ENCODE assay signal across 16 mouse cellular contexts in the genomic region with DNA sequence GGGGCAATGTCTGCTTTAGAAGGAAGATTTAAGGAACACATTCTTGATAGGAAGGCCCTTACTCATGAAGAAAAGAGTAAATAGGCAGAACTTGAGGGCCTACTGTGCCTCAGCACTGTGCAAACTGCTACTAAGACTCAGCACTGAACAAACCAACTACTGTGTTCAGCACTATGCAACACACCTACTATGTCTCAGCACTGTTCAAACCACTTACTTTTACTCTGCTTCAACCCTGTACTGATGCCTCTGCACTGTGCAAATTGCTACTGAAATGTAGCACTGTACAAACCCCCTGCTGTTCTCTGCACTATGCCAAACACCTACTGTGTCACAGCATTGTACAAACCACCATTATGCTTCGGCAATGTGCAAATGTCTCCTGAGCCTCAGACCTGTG.
"Had no signal": no experiment of that assay in that cellular context is flagged by ENCODE, and none has a peak within 500 bp of the region (broad histone marks: within the 10 kb centered on the region; RNA-seq: fewer than 3 reads in every experiment).

No protein-coding gene starts in this region.

- H3K4me2 ChIP-seq: limb, embryonic 12.5 days; liver, embryonic 13.5 days; lung, embryonic 15.5 days; midbrain, embryonic 12.5 days had no signal

- DNase-seq: kidney, adult 18-20 months; kidney, postnatal 10 days; kidney, postnatal 4 days; liver; liver, embryonic 13.5 days; liver, postnatal 0 days; lung, postnatal 14 days; right cerebral cortex, adult 18-20 months; right cerebral cortex, postnatal 25 days; thymus, adult 18-20 months; thymus, postnatal 14 days had no signal

- H3K27me3 ChIP-seq: limb, embryonic 12.5 days; liver, embryonic 13.5 days; lung, embryonic 15.5 days; megakaryocyte, embryonic 14.5 days; midbrain, embryonic 12.5 days had no signal

- H3K36me3 ChIP-seq: limb, embryonic 12.5 days; liver, embryonic 13.5 days; lung, embryonic 15.5 days; midbrain, embryonic 12.5 days had no signal

- H3K9me3 ChIP-seq: limb, embryonic 12.5 days; liver, embryonic 13.5 days; lung, embryonic 15.5 days; midbrain, embryonic 12.5 days had no signal

- H3K9ac ChIP-seq: limb, embryonic 12.5 days; liver, embryonic 13.5 days; liver, postnatal 0 days; lung, embryonic 15.5 days; midbrain, embryonic 12.5 days had no signal

- H3K4me3 ChIP-seq: limb, embryonic 12.5 days; liver, embryonic 13.5 days; lung, embryonic 15.5 days; megakaryocyte, embryonic 14.5 days; midbrain, embryonic 12.5 days had no signal

- ATAC-seq: liver, postnatal 0 days had no signal

- H3K27ac ChIP-seq: limb, embryonic 12.5 days; liver, embryonic 13.5 days; lung, embryonic 15.5 days; macrophage; midbrain, embryonic 12.5 days had no signal

- H3K4me1 ChIP-seq: limb, embryonic 12.5 days; liver, embryonic 13.5 days; lung, embryonic 15.5 days; megakaryocyte, embryonic 14.5 days; midbrain, embryonic 12.5 days had no signal
